ENCODE assay signal across 17 mouse cellular contexts in genomic region chr6:29233710-29234109, GRCm38 (mm10). TPM values are rescaled to one million over a fixed set of nuclear protein-coding genes. Genes with fewer than 3 reads are reported as not detected.
DNase-seq lines count a peak whose midpoint lies in the region; ATAC-seq lines count a peak whose summit lies in the region.
"Had no signal": no experiment of that assay in that cellular context is flagged by ENCODE, and none has a peak within 500 bp of the region (broad histone marks: within the 10 kb centered on the region; RNA-seq: fewer than 3 reads in every experiment).

No protein-coding gene starts in this region.

- DNase-seq in thymus, postnatal 0 days (ENCODE audit: low spot score): peak; percentile 41
- DNase-seq in thymus, adult 18-20 months: no peak
- DNase-seq in thymus, postnatal 25 days: peak; percentile 37
- no peak for DNase-seq in heart, adult 11 months
- DNase-seq: adrenal gland, adult 2 months; adrenal gland, postnatal 25 days; cerebellum, adult 11 months; cerebellum, adult 8-10 months; cerebellum, adult 9-11 months; cerebellum, postnatal 14 days; cerebellum, postnatal 36 days had no signal

- ATAC-seq in megakaryocyte, adult 5-6 weeks (ENCODE audit: poor library complexity, severe bottlenecking): no peak
- ATAC-seq: forebrain, embryonic 14.5 days; forebrain, embryonic 16.5 days had no signal

RNA-seq across cellular contexts. Expression of gene Impdh1, which starts 17.5 kb away (rescaled TPM):
- polyA plus RNA-seq in thymus, postnatal 0 days (2015; fragmentation: Nextera tagmentation; extraction: Ambion mirVana): 138 and 141 TPM in 2 replicates
- 7.8 and 12.0 TPM in 2 replicates for total RNA-seq in megakaryocyte, adult 5-6 weeks (2015)
- total RNA-seq in megakaryocyte, adult 5-6 weeks (2017): 9.0 and 11.6 TPM in 2 replicates

RNA-seq across cellular contexts. Expression of gene Hilpda, which starts 38.6 kb away (rescaled TPM):
- 55.2 and 59.9 TPM in 2 replicates for polyA plus RNA-seq in thymus, postnatal 0 days (2015; fragmentation: Nextera tagmentation; extraction: Ambion mirVana)
- 2.2 and 7.1 TPM in 2 replicates for total RNA-seq in megakaryocyte, adult 5-6 weeks (2015)
- 1.9 and 3.1 TPM in 2 replicates for total RNA-seq in megakaryocyte, adult 5-6 weeks (2017)

RNA-seq across cellular contexts. Expression of gene Fam71f2, which starts 45.7 kb away (rescaled TPM):
- polyA plus RNA-seq in thymus, postnatal 0 days (2015; fragmentation: Nextera tagmentation; extraction: Ambion mirVana): 0.61 and 0.73 TPM in 2 replicates
- total RNA-seq in megakaryocyte, adult 5-6 weeks (2015): not detected in 2 replicates
- total RNA-seq in megakaryocyte, adult 5-6 weeks (2017): not detected in 2 replicates
- total RNA-seq: common myeloid progenitor, adult 5-6 weeks; MEL had no signal
- polyA plus RNA-seq: erythroblast, embryonic 14.5 days had no signal

RNA-seq across cellular contexts. Expression of gene Prrt4, which starts 54.3 kb away (rescaled TPM):
- polyA plus RNA-seq in thymus, postnatal 0 days (2015; fragmentation: Nextera tagmentation; extraction: Ambion mirVana): 0.05 and 0.09 TPM in 2 replicates
- not detected in 2 replicates for total RNA-seq in megakaryocyte, adult 5-6 weeks (2015)
- total RNA-seq in megakaryocyte, adult 5-6 weeks (2017): not detected in 2 replicates
- total RNA-seq: common myeloid progenitor, adult 5-6 weeks; MEL had no signal

Comparison
In these comparisons a context has a peak if more than half of its experiments do, and no peak if none do; other contexts are left out.
1. DNase-seq: peak in thymus, postnatal 0 days (single experiment) and thymus, postnatal 25 days (single experiment); none in thymus, adult 18-20 months (0 of 2) and heart, adult 11 months (single experiment).